Mouse (Mus musculus) adrenal gland, adult 18-20 months (tissue): Measurements from ENCODE around the gene Smarca1. TPM values are rescaled to one million over a fixed set of nuclear protein-coding genes. Genes with fewer than 3 reads are reported as not detected.

Experiments used
- DNase-seq, 2 experiments: peaks; one replicate each; pipeline ENCODE4 v3.0.0; 2021 to 2022; ENCODE audit warnings: low spot score in 2 of 2
- long read RNA-seq, 2 experiments: library from polyadenylated mRNA; stranded (forward); transcript quantifications; one replicate each; pipeline ENCODE4 v2.0.0; 2021
- total RNA-seq, 2 experiments: library from RNA; stranded (reverse); gene quantifications; 1 replicate in 1 of 2; 2 replicates in 1 of 2; pipeline ENCODE4 v1.2.3; 2021

The Smarca1 gene
- 10 to 100 TPM; 31.8 to 33.0 TPM for total RNA-seq
- long read RNA-seq, experiment 1, full-length matches to known transcripts = 6 of 37 reads
- long read RNA-seq, experiment 1, partial matches to known transcripts = 8 of 37 reads
- long read RNA-seq, experiment 1, other reads (novel, unspliced or antisense) = 23 of 37 reads
- long read RNA-seq, experiment 2, full-length matches to known transcripts = 4 of 29 reads
- long read RNA-seq, experiment 2, partial matches to known transcripts = 12 of 29 reads
- long read RNA-seq, experiment 2, other reads (novel, unspliced or antisense) = 13 of 29 reads

DNA sequence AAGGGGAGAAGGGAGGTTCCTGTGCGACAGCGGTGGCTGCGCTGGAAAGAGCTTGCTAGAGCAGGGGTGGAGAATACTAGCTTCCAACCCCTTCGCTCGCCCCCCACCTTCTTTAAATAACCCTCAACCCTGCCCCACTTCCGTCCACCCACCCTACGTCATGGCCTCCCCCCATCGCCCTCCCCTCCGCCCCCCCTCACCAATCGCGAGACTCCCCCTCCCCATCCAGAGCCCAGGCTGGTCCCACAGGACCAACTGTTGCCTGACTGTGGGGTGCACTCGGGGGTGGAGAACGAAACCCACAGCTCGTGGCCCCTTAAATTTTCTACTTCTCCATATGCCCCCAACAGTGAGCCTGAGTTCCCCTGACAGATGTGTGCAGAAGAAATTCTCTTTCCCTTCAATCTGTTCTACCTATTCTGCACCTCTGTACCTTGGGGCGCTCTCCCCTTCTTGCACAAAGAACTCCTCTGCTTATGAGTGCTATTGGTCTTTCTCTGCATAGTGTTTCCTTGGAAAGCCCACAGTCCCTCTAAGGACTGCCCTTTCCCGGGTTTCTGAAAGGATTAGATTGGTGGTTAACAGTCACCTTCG lies at the start of gene Smarca1:
Gene Smarca1, minus strand, starts transcription at position 544 of the 594 bp plus-strand sequence.
- no peak for DNase-seq

DNA sequence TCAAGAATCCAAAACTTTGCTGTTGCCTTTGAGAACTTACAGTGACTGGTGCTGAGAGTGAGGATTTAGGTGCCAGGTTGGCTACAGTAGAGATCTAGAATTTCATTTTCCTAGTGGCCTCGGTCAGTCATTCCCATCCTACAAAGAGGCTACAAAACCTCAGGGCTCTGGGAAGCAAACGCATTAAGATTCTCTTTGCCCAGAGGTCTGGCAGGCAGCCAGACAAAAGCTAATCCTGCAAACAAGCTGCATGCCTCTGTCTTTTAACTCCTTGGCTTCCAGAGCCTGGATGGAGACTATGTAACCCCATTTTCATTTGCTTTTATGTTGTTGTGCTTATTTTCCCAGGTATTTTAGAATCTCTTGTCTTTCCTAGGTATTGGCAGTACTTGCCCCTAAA lies 45.0 kb upstream of the Smarca1 start:
- no peak for DNase-seq

DNA sequence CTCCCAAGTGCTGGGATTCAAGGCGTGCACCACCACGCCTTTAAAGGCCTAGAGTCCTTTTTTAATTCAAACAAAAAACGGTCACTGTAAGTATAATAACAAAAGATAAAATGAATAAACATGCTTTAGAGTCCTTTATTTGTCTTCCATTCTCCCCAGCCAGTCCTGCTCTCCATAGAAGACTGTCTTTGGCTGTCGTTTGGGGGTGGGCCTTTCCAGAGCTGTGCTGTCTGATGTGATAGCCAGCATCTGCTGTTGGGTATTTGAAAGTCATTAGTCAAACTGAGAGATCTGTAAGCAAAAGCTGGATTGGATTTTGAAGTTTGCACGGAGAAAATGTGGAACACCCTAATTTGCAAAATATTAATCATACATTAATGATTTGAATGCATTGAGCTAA lies 44.1 kb upstream of the Smarca1 start:
- no peak for DNase-seq

DNA sequence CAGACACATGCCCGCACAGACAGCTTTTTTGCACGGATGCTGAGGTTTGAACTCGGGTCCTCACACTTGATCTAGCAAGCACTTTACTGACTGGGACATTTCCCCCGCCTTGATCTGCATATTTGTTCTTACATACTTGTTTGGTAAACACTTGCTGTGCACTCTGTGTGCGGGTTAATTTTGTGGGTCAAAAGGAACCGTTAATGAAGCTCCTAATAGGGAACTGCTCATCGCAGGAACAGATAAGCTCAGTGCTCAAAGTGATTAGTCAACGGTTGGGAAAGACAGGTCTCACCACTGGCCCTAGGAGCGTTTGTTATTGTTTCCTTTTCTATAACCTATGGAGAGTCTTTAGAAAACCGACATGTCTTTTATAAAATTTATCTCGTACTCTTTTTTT lies 41.6 kb upstream of the Smarca1 start:
- no peak for DNase-seq

DNA sequence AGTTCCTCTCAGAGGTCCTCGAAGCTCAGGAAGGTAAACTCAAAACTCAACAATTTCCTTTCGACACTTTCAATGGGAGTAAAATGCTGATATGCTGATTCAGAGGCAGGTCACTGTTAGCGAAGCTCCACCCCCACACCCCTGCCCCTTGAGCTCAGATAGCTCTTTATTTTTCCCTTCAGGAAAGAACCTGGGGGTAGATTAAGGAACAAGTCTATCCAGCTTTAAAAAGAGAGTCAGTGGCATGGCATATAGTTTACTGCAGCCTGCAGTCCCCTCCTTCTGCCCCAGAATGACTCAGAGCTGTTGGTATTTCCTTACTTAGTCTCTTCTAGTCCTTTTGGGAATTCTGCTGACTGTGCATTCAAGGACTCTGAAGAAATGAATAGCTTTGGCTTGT lies 37.7 kb upstream of the Smarca1 start:
- DNase-seq = no peak

DNA sequence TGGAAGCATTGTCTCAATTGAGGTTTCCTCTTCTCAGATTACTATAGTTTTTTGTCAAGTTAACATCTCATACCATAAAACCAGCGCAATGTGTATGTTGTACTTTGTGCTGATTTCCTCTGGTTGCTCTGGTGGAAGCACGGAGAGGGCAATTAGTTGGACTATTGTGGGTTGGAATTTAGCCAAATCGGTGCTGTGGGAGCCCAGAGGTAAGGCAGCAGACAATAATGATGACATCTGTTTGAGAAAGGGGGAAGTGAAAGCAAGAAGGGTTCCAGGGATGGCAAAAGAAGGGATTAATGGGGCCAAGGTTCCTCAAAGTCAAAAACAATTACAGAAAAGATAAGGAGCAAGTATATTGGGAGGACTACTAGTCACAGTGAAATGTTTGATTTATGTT lies 35.2 kb upstream of the Smarca1 start:
- DNase-seq = no peak

DNA sequence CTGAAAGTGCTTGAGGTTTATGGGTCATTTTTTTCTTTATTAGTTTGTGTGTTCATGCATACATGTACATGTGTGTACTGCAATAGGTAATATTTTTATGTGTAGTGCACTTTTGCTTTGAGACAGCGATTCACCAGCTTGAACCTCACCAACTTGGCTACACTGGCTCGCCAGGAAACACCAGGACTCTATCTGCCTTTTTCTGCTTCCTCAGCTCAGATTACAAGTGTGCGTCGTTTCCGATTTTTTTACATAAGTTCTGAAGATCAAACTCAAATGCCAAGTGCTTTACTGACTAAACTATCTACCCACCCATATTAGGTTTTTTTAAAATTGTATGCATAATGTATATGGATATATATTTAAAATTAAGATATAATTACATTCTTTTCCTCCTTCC lies 27.8 kb upstream of the Smarca1 start:
- no peak for DNase-seq

DNA sequence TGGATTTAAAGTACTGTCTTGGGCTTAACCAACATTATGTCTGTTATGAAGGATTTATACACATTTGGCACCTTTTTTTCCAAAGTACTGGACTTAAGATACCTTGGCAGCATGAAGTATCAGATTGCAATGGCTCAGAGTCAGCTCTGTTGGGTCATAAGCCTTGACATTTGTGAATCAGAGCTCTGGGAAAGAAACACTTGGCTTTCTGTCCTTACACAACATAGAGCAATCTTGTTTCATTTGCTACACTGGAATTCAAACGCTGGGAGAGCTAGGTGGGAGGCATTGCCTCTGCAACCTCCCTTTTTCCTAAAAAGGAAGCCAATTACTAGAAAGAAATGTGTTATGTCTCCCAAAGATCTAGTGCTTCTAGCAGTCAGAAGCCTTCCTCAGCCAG lies 24.1 kb upstream of the Smarca1 start:
- no peak for DNase-seq

DNA sequence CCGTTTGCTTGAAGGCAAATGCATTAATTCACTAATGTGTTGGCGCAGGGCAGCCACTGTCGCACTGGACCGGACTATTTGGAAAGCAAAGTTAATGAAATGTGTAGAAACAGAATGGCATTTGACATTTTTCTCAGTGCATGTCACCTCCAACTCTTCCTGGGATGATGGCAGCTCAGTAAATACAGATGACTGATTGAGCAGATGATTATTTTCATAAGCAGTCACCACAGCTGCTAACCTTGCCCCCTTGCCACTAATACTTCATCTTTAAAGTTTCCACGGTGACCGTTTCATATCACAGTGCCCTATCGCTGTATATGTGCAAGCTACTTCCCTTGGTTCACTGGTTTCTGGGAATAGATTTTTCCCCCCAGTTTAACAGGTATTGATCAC lies 20.8 kb upstream of the Smarca1 start:
- DNase-seq = no peak

DNA sequence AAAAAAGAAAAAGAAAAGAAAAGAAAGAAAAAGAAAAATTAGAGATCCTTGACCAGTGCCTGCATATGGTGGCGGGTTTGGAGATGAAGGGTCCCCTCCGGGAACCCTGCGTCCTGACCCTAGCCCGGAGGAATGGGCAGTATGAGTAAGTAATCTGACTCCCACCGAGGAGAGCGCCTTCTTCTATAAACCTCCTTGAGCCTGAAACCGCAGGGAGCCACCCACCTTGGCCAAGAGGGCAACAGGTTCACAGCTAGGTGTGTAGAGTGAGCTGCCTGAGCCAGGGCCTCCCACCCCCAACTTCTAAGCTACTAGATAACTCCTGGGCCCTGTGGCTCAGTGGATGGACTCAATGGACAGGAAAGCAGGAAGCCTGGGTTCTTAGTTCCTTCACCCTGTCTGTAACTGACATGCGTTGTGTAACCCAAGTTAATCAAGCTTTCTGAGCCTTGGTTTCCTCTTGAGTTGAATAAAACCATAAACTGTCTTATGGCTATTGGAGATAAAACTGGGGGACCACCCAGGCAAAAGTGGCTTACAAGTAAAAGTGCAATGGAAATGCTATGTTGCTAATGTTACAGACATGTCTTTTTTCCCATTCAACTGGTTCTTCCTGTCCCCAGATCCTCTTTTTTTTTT lies 20.2 kb upstream of the Smarca1 start:
- DNase-seq = peak in 1 of 2 experiments; percentile 18

DNA sequence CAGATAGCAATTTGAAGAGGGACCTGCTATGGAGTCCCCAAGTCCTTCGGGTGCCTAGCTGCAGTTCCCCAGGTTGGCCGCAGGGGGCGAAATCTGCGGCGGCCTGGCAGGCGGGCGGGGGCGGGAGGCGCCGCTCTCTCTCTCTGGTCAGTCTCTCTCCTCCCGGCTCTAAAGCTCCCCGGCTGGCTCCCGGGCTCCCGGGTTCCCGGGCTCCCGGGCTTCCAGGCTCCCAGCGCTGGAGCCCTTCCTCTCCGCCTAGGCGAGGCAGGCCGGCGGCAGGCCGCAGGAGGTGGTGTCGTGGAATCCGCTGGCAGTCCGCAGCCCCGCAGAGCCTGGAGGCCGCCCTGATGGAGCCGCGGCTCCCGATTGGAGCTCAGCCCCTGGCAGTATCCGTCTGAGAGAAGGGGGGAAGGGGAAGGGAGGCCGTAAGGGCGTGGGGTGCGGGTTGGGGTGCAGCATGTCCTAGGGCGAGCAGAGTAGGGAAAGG lies 19.6 kb upstream of the Smarca1 start, which contains the start of gene Ocrl:
Gene Ocrl, plus strand, starts transcription at position 82 of the 487 bp plus-strand sequence.
- DNase-seq = peak; percentile 63 to 64

DNA sequence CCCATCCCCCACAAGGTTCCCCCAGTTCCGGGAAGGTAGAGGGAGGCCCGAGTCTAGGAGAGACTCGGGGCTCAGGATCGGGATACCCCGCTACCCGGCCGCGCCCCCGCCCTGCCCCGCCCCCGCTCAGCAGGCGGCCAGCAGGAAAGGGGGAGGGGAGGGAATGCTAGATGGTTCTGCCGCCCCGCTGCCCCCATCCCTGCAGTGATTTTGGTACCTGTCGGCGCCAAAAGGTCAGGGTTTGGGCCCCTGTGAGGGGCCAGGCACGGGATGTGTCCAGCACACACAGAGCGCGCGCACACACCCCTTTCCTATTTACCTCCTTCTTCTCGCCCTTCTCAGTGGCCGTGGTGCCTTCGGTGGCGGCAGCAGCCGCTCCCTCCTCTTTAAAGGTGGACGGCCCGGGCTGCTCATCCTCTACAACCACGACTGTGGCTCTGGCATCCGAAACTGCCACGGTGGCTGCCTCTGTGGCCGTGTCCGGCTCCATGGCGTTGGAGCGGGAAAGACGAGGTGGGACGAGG lies 805 bp downstream of the Smarca1 start:
- DNase-seq = peak; percentile 17 to 20

DNA sequence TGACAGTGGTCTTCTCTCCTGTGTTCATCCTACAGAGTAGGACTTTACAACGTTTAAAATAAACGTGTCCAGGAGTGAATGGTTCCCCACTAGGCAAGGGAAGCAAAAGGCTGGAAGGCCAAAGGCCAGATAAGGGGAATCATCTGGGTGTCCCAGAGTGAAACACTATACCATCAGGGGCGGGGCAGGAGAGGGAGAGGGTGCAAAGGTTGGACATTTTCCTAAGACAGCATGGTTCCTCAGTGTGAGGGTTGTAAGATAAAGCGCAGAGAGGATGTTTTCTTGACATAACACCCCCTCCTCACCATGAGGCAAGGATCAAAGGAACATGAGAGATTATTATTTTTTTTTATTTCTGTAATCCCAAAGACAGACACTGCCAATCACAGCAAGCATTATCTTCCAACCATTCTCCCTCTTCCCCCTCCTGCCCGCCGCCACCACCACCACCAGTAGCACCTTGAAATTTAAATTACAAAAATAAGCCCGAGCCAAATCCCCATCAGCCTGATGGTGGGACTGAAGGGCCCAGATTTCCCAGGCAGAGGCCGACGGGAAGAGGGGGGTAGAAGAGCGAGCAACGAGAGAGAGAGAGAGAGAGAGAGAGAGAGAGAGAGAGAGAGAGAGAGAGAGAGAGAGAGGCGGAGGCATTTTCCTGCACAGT lies 1.4 kb downstream of the Smarca1 start:
- DNase-seq = no peak

DNA sequence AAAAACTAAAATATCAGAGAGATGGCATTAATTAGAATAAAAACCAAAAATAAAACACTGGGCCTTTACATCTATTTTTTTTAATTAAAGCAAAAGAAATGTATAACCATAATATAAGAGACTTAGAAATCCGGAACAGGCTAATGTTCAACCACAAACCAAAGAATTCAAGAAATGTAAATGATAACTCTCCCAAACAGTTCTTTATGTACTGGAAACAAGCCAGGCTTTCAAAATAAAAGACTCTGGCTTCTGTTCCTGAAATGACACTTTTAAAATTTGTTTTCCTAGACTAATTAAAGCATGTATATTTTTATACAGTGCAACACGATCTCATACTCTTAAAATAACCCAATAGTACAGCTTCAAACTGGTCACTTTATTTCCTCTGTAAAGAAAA lies 5.4 kb downstream of the Smarca1 start:
- DNase-seq = no peak

DNA sequence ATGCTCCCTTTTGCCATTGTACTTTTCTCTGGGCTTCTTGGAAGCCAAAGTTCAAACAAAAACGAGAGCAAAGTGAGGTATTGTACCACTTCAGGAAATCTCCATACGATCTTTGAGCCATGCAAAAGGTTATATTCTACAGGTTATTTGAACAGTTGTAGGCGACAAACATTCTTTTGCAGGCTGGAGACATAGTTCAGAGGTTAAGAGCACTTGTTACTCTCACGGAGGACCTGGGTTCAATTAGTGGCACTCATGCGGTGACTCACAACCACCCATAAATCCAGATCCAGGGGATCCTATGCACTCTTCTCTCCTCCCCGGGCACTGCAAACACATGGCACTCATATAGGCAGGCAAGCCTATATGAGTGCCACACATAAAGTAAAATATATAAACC lies 10.0 kb downstream of the Smarca1 start:
- DNase-seq = no peak

DNA sequence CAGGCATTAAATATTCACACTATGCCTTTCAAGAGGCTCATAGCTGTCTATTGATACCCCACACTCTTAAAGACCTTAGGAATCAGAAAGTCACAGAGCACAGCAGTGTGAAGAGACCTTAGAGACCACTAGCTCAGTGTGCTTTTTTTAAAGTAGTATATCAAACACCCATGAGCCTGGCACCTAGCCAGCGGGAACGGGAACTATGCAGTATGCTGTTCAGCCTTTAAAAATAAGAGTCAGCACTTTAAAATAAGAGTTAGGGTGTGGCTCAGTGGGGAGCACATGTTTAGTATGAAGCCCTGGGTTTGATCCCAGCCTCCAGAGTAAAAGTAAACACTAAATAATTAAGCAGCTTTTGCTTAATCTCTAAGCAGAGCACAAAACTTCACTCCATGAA lies 12.7 kb downstream of the Smarca1 start:
- peak in 1 of 2 experiments; percentile 22 for DNase-seq

DNA sequence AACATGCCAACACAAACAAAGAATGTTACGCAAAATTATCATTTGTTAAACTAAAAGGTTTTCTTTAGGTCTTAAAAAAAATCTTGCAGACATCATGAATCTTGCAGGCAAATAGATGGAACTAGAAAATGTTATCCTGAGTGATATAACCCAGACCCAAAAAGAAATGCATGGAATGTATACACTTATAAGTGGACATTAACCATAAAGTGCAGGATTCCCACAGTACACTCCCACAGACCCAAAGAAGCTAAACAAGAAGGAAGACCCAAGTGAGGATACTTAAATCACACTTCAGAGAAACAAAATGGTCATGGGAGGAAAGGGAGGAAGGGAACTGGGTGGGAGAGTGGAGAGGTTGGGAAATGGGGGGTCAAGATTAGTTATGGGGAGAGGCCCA lies 34.2 kb downstream of the Smarca1 start:
- DNase-seq = no peak

DNA sequence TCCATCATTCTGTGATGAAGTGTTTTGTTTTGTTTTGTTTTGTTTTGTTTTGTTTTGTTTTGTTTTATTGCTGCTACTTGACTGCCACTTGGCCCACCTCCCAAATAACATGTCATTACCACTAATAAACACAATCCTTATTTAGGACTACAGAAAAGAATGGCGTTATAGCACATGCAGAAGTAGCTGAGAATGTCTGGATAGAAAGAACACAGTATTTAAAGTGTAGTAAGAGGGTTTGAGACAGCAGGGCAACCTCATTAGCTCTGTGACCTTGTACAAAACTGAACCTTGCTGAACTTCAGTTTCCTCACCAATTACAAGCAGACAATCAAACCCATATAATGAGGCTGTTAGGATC lies 57.0 kb downstream of the Smarca1 start:
- no peak for DNase-seq

DNA sequence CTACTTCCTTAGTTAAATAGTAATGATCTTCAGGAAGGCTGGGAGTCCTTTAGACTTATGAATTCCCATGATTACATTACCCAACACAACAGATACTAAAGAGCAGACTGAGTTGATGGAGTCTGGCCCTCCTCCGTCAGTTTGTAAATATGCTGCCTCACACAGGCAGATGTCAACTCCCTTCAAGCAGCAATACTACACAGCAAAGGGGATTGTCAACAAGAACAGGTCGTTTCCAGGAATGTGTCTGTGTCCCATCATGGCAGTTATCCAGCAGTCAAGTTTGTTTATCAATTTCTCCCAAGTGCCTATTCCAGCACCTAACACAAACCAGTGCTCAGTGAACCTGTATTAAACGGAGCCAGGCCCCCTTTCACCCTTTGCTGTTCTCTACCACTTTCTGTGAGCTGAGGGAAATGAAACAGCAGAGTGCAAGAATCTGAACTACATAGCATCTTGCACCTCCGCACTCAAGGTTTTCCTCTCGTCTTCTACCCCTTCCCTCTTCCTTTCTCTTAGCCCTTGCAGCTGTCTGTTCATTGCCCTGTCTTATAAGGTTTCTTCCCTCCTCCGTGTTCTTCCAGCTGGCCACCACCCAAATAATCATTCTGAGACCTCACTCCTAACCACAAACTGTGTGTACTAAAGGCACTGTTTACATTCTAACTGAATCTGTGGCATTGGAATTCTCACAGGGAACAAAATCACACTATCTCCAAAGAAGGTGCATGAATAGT lies 57.5 kb downstream of the Smarca1 start:
- no peak for DNase-seq

DNA sequence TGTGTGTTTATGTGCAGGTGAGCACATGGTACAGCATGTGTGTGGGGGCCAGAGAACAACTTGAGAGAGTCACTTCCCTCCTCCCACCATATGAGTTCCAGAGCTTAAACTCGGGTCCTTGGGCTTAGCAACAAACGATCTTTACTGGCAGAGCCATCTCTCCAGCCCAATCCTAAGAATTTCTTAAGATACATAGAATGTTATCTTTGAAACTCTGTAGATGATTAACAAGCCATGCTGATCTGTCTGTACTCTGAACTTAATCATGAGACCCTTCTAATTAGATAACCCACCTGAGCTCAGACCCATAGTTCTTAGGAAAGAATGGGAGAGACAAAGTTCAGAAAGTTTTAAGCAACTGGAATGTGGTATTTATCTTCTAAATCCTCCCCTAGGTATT lies 59.3 kb downstream of the Smarca1 start:
- DNase-seq = no peak

DNA sequence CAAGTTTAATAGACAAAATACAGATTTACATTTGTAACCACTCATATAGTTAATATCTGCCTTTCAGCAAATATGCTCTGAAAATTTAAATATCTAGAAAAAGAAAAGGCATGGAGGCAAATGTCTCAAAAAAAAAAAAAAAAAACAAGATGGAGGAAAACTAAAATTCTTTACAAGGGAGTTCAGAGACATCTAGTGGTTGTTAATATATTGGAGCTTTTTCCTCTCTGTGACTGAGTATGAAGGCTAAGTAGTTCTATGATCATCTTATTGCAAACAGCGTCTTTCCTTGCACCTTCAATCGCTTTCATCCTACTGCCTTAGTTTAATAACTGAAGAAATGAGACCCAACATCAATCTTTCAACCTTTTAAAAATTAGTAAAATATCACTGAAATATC lies 72.2 kb downstream of the Smarca1 start:
- DNase-seq = no peak
